Mouse (Mus musculus): ENCODE data around the gene Tbx6.

GRCm38 (mm10) chr7:126833294-126833693 lies 52.0 kb downstream of the Tbx6 start:
- TF ChIP-seq POLR2A (IDR thresholded peaks at IDR 0.05; ENCODE audit: insufficient read depth, low read length), result no peak
- no peak for TF ChIP-seq CTCF (IDR thresholded peaks at IDR 0.05; ENCODE audit: low read depth, low read length)

Measured in ES-Bruce4 (cell line).